Mouse (Mus musculus): Measurements from ENCODE around the gene Eno4. TPM values are rescaled to one million over a fixed set of nuclear protein-coding genes. Genes with fewer than 3 reads are reported as not detected.
"Not testable (repeated sequence)": the region's sequence is repeated elsewhere in the genome, so short reads cannot be mapped to it uniquely, and the experiment has no call there.

Gene Eno4
- 0.30 and 0.38 TPM in 2 replicates for total RNA-seq (2021)
- long read RNA-seq, experiment 1: 0 reads
- long read RNA-seq, experiment 2: 0 reads

GRCm38 (mm10) chr19:58942841-58943828 is at the start of gene Eno4, which contains the start of gene Hspa12a:
TSS of gene Eno4 (plus strand) at chr19:58943425.
TSS of gene Hspa12a (minus strand) at chr19:58943654.
- DNase-seq: peak; percentile 95

GRCm38 (mm10) chr19:58896216-58896615 is 47.0 kb upstream of the Eno4 start:
- no peak for DNase-seq

GRCm38 (mm10) chr19:58900471-58900870 is 42.8 kb upstream of the Eno4 start:
- not testable (repeated sequence) for DNase-seq

GRCm38 (mm10) chr19:58903079-58903898 is 39.9 kb upstream of the Eno4 start:
- no peak for DNase-seq

GRCm38 (mm10) chr19:58903899-58904327 is 39.3 kb upstream of the Eno4 start:
- DNase-seq: peak; percentile 92

- no peak for DNase-seq
Measured at GRCm38 (mm10) chr19:58906685-58907084, 36.5 kb upstream of the Eno4 start.

GRCm38 (mm10) chr19:58908018-58908417 is 35.2 kb upstream of the Eno4 start:
- no peak for DNase-seq

- DNase-seq: peak; percentile 12
Measured at GRCm38 (mm10) chr19:58910941-58911368, 32.3 kb upstream of the Eno4 start.

- DNase-seq: peak; percentile 80
Measured at GRCm38 (mm10) chr19:58911386-58911785, 31.8 kb upstream of the Eno4 start.

- DNase-seq: no peak
Measured at GRCm38 (mm10) chr19:58913301-58913700, 29.9 kb upstream of the Eno4 start.

GRCm38 (mm10) chr19:58918597-58918996 is 24.6 kb upstream of the Eno4 start:
- DNase-seq: peak; percentile 29

GRCm38 (mm10) chr19:58919148-58919547 is 24.1 kb upstream of the Eno4 start:
- DNase-seq: no peak

- no peak for DNase-seq
Measured at GRCm38 (mm10) chr19:58931081-58931800, 12.0 kb upstream of the Eno4 start.

GRCm38 (mm10) chr19:58933062-58933461 is 10.2 kb upstream of the Eno4 start:
- no peak for DNase-seq

GRCm38 (mm10) chr19:58945959-58946358 is 2.7 kb downstream of the Eno4 start:
- no peak for DNase-seq

GRCm38 (mm10) chr19:58951521-58951920 is 8.3 kb downstream of the Eno4 start:
- no peak for DNase-seq

GRCm38 (mm10) chr19:58952236-58952635 is 9.0 kb downstream of the Eno4 start:
- DNase-seq: no peak

GRCm38 (mm10) chr19:58954779-58955178 is 11.6 kb downstream of the Eno4 start:
- DNase-seq: no peak

- DNase-seq: no peak
Measured at GRCm38 (mm10) chr19:58963011-58963410, 19.8 kb downstream of the Eno4 start.

GRCm38 (mm10) chr19:58968731-58969506 is 25.7 kb downstream of the Eno4 start:
- DNase-seq: no peak

GRCm38 (mm10) chr19:58970826-58971225 is 27.6 kb downstream of the Eno4 start:
- DNase-seq: no peak

Measured in adrenal gland, postnatal 14 days (tissue).